Mouse (Mus musculus): ENCODE measurements around the gene Etv6.

DNA sequence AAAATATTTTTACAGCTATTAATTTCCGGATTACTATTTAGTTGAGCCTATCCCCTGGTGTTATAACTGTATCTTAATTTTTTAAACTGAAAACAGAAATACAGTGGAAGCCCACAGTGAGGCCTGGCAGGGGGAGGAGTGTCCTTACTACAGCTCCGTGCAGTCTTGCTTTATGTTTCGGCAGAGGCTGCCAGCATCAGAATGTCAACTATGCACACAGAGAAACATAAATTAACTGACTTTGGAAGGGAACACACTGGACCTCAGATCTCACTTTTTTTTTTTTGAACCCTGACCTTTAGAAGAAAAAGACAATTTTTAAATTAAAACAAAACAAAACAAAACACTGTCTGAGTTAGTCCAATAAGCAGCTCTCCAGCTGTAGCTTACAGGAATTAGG is 153.2 kb downstream of the Etv6 start:
- no peak for TF ChIP-seq POLR2A (IDR thresholded peaks at IDR 0.05; ENCODE audit: extremely low read depth, insufficient read depth, low read length)
- no peak for TF ChIP-seq CTCF (IDR thresholded peaks at IDR 0.05; ENCODE audit: low read depth, low read length)
